Mouse (Mus musculus) embryonic facial prominence, embryonic 14.5 days (tissue): ENCODE results near the gene Ociad2. TPM values are rescaled to one million over a fixed set of nuclear protein-coding genes. Genes with fewer than 3 reads are reported as not detected.

Experiments
- ATAC-seq: fragments of 200-750 bp; cut with Nextera tagmentation; 2 replicates; pipeline ENCODE4 v1.8.0; 2017; ENCODE audit warnings: low read depth, moderate number of reproducible peaks, moderate TSS enrichment
- DNase-seq: peaks from one replicate; pipeline ENCODE4 v3.0.0-alpha.2; 2015; ENCODE audit warnings: low spot score
- H3K27ac ChIP-seq: fragments of 300-500 bp; sonication (generic); replicated peaks from 2 replicates; pipeline ENCODE4 v1.5.1; 2014; ENCODE audit warnings: low read depth, mild to moderate bottlenecking, low read length, moderate library complexity
- H3K27me3 ChIP-seq: fragments of 300-500 bp; sonication (generic); replicated peaks from 2 replicates; pipeline ENCODE4 v1.6.1; 2014; ENCODE audit warnings: low read length; ENCODE audit not compliant: control insufficient read depth, insufficient read depth
- H3K36me3 ChIP-seq: fragments of 300-500 bp; sonication (generic); 2 replicates; pipeline ENCODE4 v1.6.1; 2014; ENCODE audit warnings: low read length, mixed read lengths; ENCODE audit not compliant: control insufficient read depth, insufficient read depth
- H3K4me1 ChIP-seq: fragments of 300-500 bp; sonication (generic); 2 replicates; pipeline ENCODE4 v1.6.1; 2014; ENCODE audit warnings: antibody characterized with exemption, low read length; ENCODE audit not compliant: control insufficient read depth, insufficient read depth
- H3K4me2 ChIP-seq: fragments of 300-500 bp; sonication (generic); 2 replicates; pipeline ENCODE4 v1.6.1; 2014; ENCODE audit warnings: low read depth, mild to moderate bottlenecking, low read length, moderate library complexity, mixed read lengths
- H3K4me3 ChIP-seq: fragments of 300-500 bp; sonication (generic); 2 replicates; pipeline ENCODE4 v1.5.1; 2014; ENCODE audit warnings: low read depth, mild to moderate bottlenecking, low read length
- H3K9ac ChIP-seq: fragments of 300-500 bp; sonication (generic); 2 replicates; pipeline ENCODE4 v1.6.1; 2014; ENCODE audit warnings: low read depth, mild to moderate bottlenecking, low read length, moderate library complexity, mixed read lengths
- H3K9me3 ChIP-seq: fragments of 300-500 bp; sonication (generic); 2 replicates; pipeline ENCODE4 v1.6.1; 2016; ENCODE audit warnings: low read length; ENCODE audit not compliant: control insufficient read depth
- WGBS: fragments of 180-500 bp; shearing (Covaris S2); extraction: QIAGEN DNeasy Blood & Tissue Kit; methylation state at CpG from one replicate; pipeline ENCODE4 v1.1.7; 2014; 5-methylcytosine and 5-hydroxymethylcytosine counted together
- polyA plus RNA-seq: library from polyadenylated mRNA; unstranded; fragments of >200 nt; fragmentation: Nextera tagmentation; extraction: Ambion mirVana; gene quantifications from 2 replicates; pipeline ENCODE4 v1.2.1, GENCODE M21; 2014

The Ociad2 gene
- polyA plus RNA-seq, 1 experiment from 2014 or later, result 11.2 TPM

DNA sequence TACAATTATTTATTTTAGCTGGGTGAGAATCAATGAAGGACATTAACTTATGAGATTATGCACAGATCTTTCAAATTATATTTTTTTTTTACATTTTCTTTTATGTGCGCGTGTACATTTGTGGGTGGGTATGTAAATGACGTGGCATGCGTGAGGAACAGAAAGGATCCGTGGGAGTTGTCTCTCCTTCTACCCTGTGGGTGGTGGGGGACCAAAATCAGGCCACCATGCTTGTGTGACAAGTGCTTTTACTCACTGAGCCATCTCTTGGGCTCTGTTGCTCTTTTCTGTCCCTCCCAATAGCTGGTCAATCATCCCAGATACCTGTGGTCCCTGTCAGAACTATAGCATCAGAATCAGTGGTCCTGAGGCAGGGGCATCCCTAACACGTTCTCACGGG, 21.5 kb upstream of the Ociad2 start:
- Histone ChIP-seq H3K4me1 (peaks cover 9% of the 10 kb centered on the region; the same call in 1 of the 2 replicates), H3K27me3 (no peaks in the 10 kb centered on the region), H3K9ac (no peak overlapping the region), H3K36me3 (no peaks in the 10 kb centered on the region), H3K4me2 (no peak overlapping the region), H3K9me3 (no peaks in the 10 kb centered on the region), H3K4me3 (no peak overlapping the region), H3K27ac (no peak overlapping the region)
- DNase-seq, result no peak
- ATAC-seq, result no peak
- 80% methylated on average over 7 of the region's 7 CpGs for WGBS

DNA sequence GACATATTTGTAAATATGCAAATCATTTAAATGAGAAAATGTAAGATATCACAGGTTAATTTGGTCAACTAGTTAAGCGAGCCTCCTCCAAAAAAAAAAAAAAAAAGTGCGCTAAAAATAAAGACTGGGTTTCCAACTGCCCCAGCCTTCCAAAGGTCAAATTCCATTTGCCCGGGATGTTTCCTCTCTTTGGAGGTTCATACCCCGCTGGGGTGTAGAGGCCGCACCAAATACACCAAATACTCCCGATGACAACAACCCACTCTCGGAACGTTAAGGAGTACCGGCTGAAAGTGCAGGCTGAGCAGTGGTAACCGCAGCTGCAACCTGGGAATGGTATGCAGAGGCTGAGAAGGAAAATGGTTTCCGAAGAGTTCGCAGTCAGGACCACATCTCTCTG, 19.4 kb upstream of the Ociad2 start:
- H3K4me3 ChIP-seq, result peak overlapping the region; percentile 7; the same call in 1 of the 2 replicates
- ATAC-seq (no peak), DNase-seq (no peak)
- no peaks in the 10 kb centered on the region for H3K9me3 ChIP-seq
- H3K36me3 ChIP-seq, result no peaks in the 10 kb centered on the region
- peak overlapping the region; percentile 37; the same call in 1 of the 2 replicates for H3K4me2 ChIP-seq
- no peaks in the 10 kb centered on the region for H3K27me3 ChIP-seq
- no peak overlapping the region for H3K9ac ChIP-seq
- H3K27ac ChIP-seq, result no peak overlapping the region
- 16% methylated on average over 12 of the region's 12 CpGs for WGBS
- peaks cover 9% of the 10 kb centered on the region; the same call in 1 of the 2 replicates for H3K4me1 ChIP-seq

DNA sequence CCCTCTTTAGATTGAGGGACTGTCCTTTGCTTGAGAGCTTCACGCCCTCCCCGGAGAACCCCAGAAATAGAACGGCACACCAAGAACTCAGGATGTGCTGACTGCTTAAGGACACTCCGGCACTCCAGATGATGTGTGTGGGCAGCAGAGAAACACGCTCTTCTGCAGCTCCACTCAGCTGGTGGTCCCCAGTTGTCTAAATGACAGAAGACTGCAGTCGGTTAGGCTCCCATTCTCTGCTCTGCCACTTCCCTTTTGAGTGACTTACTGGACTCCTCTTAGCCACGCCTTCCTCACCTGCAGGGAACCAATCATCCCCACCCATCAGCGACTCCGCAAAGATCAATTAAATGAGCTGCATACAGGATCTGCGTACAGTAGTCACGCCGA, 18.9 kb upstream of the Ociad2 start:
- Histone ChIP-seq H3K4me2 (peak overlapping the region; percentile 37), H3K27ac (no peak overlapping the region), H3K9me3 (no peaks in the 10 kb centered on the region), H3K27me3 (no peaks in the 10 kb centered on the region), H3K9ac (no peak overlapping the region), H3K4me1 (peaks cover 9% of the 10 kb centered on the region; the same call in 1 of the 2 replicates), H3K36me3 (no peaks in the 10 kb centered on the region), H3K4me3 (0 out of 2 replicates have a peak overlapping the region, but pooled peaks have one; percentile 7)
- WGBS, result 30% methylated on average over 12 of the region's 12 CpGs
- DNase-seq, result no peak
- no peak for ATAC-seq

DNA sequence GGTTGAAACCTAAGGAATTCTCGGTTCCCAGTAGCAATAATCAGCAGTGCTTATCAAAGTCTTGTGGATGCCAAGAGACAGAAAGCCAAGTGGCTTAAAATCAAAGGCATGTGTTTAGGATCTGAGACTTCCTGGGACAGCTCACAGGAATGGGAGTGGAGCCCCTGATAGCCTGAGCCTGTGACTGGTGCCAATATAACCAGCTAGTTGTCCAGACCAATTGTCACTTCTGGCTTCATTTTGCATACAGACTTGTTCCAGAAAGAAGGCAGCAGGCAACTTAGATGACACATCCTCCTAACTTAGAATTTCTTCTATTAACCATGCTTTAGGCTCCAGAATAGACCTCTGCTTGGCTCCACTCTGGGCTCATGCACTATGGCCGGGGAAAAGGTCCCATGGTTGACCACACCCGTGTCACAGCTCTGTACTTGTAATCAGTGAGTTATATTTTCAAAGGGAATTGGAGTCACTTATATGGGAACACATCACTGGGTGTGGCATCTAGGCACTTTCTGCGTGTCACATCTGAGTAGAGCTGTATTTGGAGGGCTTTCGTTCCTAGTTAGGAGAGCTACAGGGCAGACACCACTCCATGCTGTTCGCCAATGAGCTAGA, 18.4 kb upstream of the Ociad2 start:
- Histone ChIP-seq H3K9ac (no peak overlapping the region), H3K27ac (no peak overlapping the region), H3K4me1 (peaks cover 9% of the 10 kb centered on the region; the same call in 1 of the 2 replicates), H3K36me3 (no peaks in the 10 kb centered on the region), H3K4me3 (no peak overlapping the region), H3K9me3 (no peaks in the 10 kb centered on the region), H3K4me2 (0 out of 2 replicates have a peak overlapping the region, but pooled peaks have one; percentile 37), H3K27me3 (no peaks in the 10 kb centered on the region)
- ATAC-seq (no peak), DNase-seq (no peak)
- WGBS, result 77% methylated on average over 6 of the region's 6 CpGs

DNA sequence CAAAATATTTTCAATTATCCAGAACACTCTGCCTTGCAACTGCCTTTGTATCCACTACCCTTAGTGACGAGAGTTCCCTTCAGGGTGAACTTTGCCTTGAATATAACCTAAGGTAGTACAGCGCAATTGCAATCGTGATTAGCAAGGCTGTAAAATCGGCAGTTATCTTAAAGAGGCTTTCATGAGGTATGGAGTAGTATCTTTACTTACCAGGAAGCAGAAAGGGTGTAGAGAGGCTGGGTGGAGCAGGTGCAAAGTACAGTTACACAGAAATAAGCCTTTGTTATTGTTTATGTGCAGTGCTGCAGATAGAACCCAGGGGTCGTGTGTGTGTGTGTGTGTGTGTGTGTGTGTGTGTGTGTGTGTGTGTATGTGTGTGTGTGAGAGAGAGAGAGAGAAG, 14.6 kb upstream of the Ociad2 start:
- no peak overlapping the region for H3K27ac ChIP-seq
- H3K4me3 ChIP-seq, result no peak overlapping the region
- 71% methylated on average over 5 of the region's 5 CpGs for WGBS
- DNase-seq, result no peak
- H3K27me3 ChIP-seq, result no peaks in the 10 kb centered on the region
- H3K4me1 ChIP-seq, result peaks cover 9% of the 10 kb centered on the region; the same call in 1 of the 2 replicates
- H3K4me2 ChIP-seq, result no peak overlapping the region
- no peak for ATAC-seq
- H3K9me3 ChIP-seq, result no peaks in the 10 kb centered on the region
- no peaks in the 10 kb centered on the region for H3K36me3 ChIP-seq
- H3K9ac ChIP-seq, result no peak overlapping the region

DNA sequence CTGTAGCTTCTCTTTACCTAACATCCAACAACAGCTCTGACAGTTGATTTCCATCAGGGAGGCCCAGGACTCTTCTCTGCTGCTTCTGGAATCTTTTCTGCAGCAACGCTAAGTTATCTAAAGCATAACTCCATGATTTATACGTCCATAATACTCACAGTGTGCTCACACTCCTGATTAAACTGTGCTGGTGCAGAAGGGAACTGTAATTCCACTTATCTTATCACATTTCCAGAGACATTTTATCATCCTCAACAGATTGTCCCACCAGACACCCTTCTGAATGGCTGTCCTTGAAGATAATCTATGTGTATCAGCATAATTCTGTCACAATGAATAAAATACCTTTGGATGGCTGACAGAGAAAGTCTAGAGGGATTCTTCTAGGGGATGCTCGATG, 13.2 kb upstream of the Ociad2 start:
- DNase-seq (no peak), ATAC-seq (no peak)
- 82% methylated on average over 3 of the region's 3 CpGs for WGBS
- H3K9ac ChIP-seq, result no peak overlapping the region
- no peak overlapping the region for H3K4me3 ChIP-seq
- H3K4me2 ChIP-seq, result no peak overlapping the region
- no peaks in the 10 kb centered on the region for H3K36me3 ChIP-seq
- H3K27ac ChIP-seq, result no peak overlapping the region
- no peaks in the 10 kb centered on the region for H3K27me3 ChIP-seq
- no peaks in the 10 kb centered on the region for H3K4me1 ChIP-seq
- H3K9me3 ChIP-seq, result no peaks in the 10 kb centered on the region

DNA sequence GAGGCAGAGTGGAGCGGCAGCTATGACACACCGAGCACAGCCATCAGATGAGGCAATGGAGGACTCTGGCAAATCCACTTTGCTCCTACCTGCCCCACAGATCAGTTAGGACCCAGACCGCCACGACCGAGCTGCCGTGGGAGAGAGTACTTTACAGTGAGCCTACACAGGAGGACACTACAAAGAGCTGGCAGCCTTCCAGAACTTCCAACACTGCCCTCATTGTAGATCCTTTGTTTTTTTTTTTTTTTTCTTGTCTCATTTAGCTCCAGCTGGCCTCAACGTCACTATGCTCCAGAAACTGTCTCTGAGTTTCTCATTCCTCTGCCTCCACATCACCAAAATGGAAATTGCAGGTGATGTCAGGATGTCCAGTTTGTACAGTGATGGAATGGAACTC, 12.7 kb upstream of the Ociad2 start:
- no peaks in the 10 kb centered on the region for H3K27me3 ChIP-seq
- WGBS, result 55% methylated on average over 7 of the region's 7 CpGs
- DNase-seq (peak; percentile 59), ATAC-seq (peak; percentile 44; the same call in 1 of the 2 replicates)
- H3K27ac ChIP-seq, result no peak overlapping the region
- H3K36me3 ChIP-seq, result no peaks in the 10 kb centered on the region
- H3K9ac ChIP-seq, result no peak overlapping the region
- no peak overlapping the region for H3K4me2 ChIP-seq
- H3K9me3 ChIP-seq, result no peaks in the 10 kb centered on the region
- H3K4me3 ChIP-seq, result no peak overlapping the region
- no peaks in the 10 kb centered on the region for H3K4me1 ChIP-seq

DNA sequence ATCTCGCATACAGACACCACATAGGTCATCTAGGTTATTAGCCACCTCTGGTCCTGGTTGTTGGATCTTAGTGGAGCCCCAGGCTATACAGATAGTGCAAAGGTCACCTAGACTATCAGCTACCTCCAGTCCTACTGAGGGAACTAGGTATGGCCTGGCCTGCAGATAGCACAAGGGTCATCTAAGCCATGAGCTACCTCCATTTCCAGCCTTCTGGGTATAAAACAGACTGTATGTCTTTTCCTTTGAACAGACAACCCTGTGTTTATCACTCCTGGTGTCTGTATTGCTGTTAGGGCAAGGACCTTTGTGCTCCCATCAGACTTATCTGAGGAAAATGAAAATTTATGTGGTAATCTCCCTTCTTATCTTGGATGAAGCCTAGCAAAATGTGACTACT, 11.0 kb upstream of the Ociad2 start:
- Histone ChIP-seq H3K4me2 (no peak overlapping the region), H3K27me3 (no peaks in the 10 kb centered on the region), H3K4me3 (no peak overlapping the region), H3K9ac (no peak overlapping the region), H3K4me1 (no peaks in the 10 kb centered on the region), H3K9me3 (no peaks in the 10 kb centered on the region), H3K27ac (no peak overlapping the region), H3K36me3 (no peaks in the 10 kb centered on the region)
- DNase-seq, result no peak
- no peak for ATAC-seq
- 91% methylated on average over 1 of the region's 1 CpGs for WGBS

DNA sequence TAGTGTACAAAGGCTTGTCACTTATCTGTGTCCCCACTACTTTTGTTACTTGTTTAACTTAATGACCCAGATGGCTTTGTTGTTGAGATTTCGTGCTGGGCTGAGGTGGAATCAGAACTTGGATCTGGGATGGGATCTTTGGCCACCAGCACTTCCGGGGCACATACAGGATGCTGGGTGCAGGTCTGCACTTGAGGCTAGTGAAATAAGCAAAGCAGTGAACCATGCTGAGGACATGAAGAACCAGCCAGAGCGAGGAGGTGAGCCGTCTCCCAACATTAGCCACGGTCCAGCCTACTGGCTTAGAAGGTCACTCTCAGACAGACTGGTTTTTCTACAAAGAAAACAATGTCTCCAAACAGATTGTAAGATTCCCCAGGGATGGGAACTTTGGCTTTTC, 8.7 kb upstream of the Ociad2 start:
- H3K4me3 ChIP-seq, result no peak overlapping the region
- H3K9ac ChIP-seq, result no peak overlapping the region
- ATAC-seq (no peak), DNase-seq (no peak)
- H3K4me2 ChIP-seq, result no peak overlapping the region
- H3K36me3 ChIP-seq, result no peaks in the 10 kb centered on the region
- WGBS, result 47% methylated on average over 5 of the region's 5 CpGs
- H3K27ac ChIP-seq, result no peak overlapping the region
- H3K4me1 ChIP-seq, result no peaks in the 10 kb centered on the region
- no peaks in the 10 kb centered on the region for H3K27me3 ChIP-seq
- no peaks in the 10 kb centered on the region for H3K9me3 ChIP-seq
